Mouse (Mus musculus): Measurements from ENCODE around the gene Lmf2.

GRCm38 (mm10) chr15:89376040-89376439 lies 20.6 kb upstream of the Lmf2 start:
- TF ChIP-seq USF1 (IDR thresholded peaks at IDR 0.05; ENCODE audit: low read depth) (no peak), POLR2A (IDR thresholded peaks at IDR 0.05; ENCODE audit: insufficient read length, low read depth) (no peak), E2F4 (IDR thresholded peaks at IDR 0.05; ENCODE audit: insufficient read depth) (no peak), POLR2AphosphoS2 (IDR thresholded peaks at IDR 0.05; ENCODE audit: insufficient read length, low read depth) (no peak), MAX (IDR thresholded peaks at IDR 0.05; ENCODE audit: low read depth) (no peak), REST (IDR thresholded peaks at IDR 0.05; ENCODE audit: insufficient read depth, insufficient read length) (no peak), TCF12 (IDR thresholded peaks at IDR 0.05; ENCODE audit: insufficient read depth, poor library complexity, severe bottlenecking) (no peak), SRF (IDR thresholded peaks at IDR 0.05; ENCODE audit: control insufficient read depth, insufficient read length, low read depth) (no peak)

All from myocyte (in vitro differentiated cells).